Mouse (Mus musculus) heart, adult 2 months (tissue): ENCODE results near the gene Cald1. TPM values are rescaled to one million over a fixed set of nuclear protein-coding genes. Genes with fewer than 3 reads are reported as not detected.

ENCODE experiments used
- DNase-seq, 2 experiments: peaks; one replicate each; pipeline ENCODE4 v3.0.0; 2021
- H3K27ac ChIP-seq: fragments of 200-600 bp; 2 replicates; pipeline ENCODE4 v1.8.1; 2022
- H3K27me3 ChIP-seq: fragments of 200-500 bp; 2 replicates; pipeline ENCODE4 v1.6.1; 2012; ENCODE audit warnings: mild to moderate bottlenecking, low read length, inconsistent platforms, mixed read lengths; ENCODE audit not compliant: control insufficient read depth, insufficient read depth
- H3K36me3 ChIP-seq: fragments of 200-500 bp; 2 replicates; pipeline ENCODE4 v1.6.1; 2012; ENCODE audit warnings: low read length, inconsistent platforms; ENCODE audit not compliant: control insufficient read depth, insufficient read depth
- H3K4me1 ChIP-seq: fragments of 200-500 bp; 2 replicates; pipeline ENCODE4 v1.6.1; 2011; ENCODE audit warnings: low read length; ENCODE audit not compliant: control insufficient read depth, insufficient read depth
- H3K4me3 ChIP-seq: fragments of 200-600 bp; 2 replicates; pipeline ENCODE4 v1.8.1; 2022
- H3K79me2 ChIP-seq: fragments of 200-500 bp; replicated peaks from 2 replicates; pipeline ENCODE4 v1.6.1; 2012; ENCODE audit warnings: mild to moderate bottlenecking, inconsistent platforms, low read length, moderate library complexity, mixed read lengths; ENCODE audit not compliant: control insufficient read depth, insufficient read depth
- H3K9ac ChIP-seq: fragments of 200-500 bp; 2 replicates; pipeline ENCODE4 v1.6.1; 2012; ENCODE audit warnings: low read depth, mild to moderate bottlenecking, control low read depth, inconsistent platforms, low read length, mixed read lengths
- CTCF ChIP-seq: fragments of 200-600 bp; IDR thresholded peaks from 2 replicates; pipeline ENCODE4 v1.8.1; 2022; ENCODE audit warnings: antibody characterized with exemption, mild to moderate bottlenecking, moderate library complexity
- EP300 ChIP-seq: fragments of 200-500 bp; IDR thresholded peaks from 2 replicates; pipeline ENCODE4 v1.6.1; 2011; ENCODE audit warnings: low read depth, low read length, control low read depth; ENCODE audit not compliant: insufficient read depth
- POLR2A ChIP-seq: fragments of 200-500 bp; IDR thresholded peaks from 2 replicates; pipeline ENCODE4 v1.6.1; 2011; ENCODE audit warnings: mild to moderate bottlenecking, low read depth, low read length, control low read depth; ENCODE audit not compliant: insufficient read depth
- WGBS: fragments of 180-500 bp; shearing (Covaris S2); methylation state at CpG from one replicate; pipeline ENCODE4 v1.1.7; 2018; 5-methylcytosine and 5-hydroxymethylcytosine counted together
- intact Hi-C: fragments of 180-260 bp; cut with DNase I; formaldehyde crosslinking; loops from one replicate; pipeline ENCODE4 v1.15.1; 2025
- polyA plus RNA-seq: library from polyadenylated mRNA; depleted of rRNA; stranded (reverse); fragments of >200 nt; gene quantifications from 2 replicates; pipeline ENCODE4 v1.2.3, GENCODE M21; 2012
- total RNA-seq, 2 experiments: library from RNA; stranded (reverse); gene quantifications; 2 replicates each; pipeline ENCODE4 v1.2.3; 2021

Cald1 gene
- total and polyA plus RNA-seq, 3 experiments, result 14.1 to 62.8 (median 47.6) TPM

- Histone ChIP-seq H3K4me3 (no peak overlapping the region), H3K9ac (no peak overlapping the region), H3K27ac (no peak overlapping the region), H3K36me3 (peaks cover 5% of the 10 kb centered on the region; the same call in 1 of the 2 replicates), H3K79me2 (no peaks in the 10 kb centered on the region), H3K4me1 (peaks cover 5% of the 10 kb centered on the region), H3K27me3 (no peaks in the 10 kb centered on the region)
- no peak for DNase-seq
- 91% methylated on average over 1 of the region's 1 CpGs for WGBS
- TF ChIP-seq POLR2A (no peak), EP300 (no peak), CTCF (no peak)
- intact Hi-C loops, result no loop called here
These were observed 4.9 kb upstream of the Cald1 start for GRCm38 (mm10) chr6:34593353-34593752.

- intact Hi-C loops, result loop anchor here (5.0 kb wide), 2 partner anchors 45 to 50 kb away; no protein-coding TSS in a partner anchor
- no peaks in the 10 kb centered on the region for H3K27me3 ChIP-seq
- 43% methylated on average over 3 of the region's 3 CpGs for WGBS
- no peak for DNase-seq
- H3K79me2 ChIP-seq, result peaks cover 3% of the 10 kb centered on the region; the same call in 1 of the 2 replicates
- TF ChIP-seq POLR2A, result no peak
- TF ChIP-seq EP300, result no peak
- TF ChIP-seq CTCF, result no peak
- H3K27ac ChIP-seq, result peak overlapping the region; percentile 77
- H3K4me3 ChIP-seq, result no peak overlapping the region; the same call in 1 of the 2 replicates
- H3K36me3 ChIP-seq, result peaks cover 7% of the 10 kb centered on the region
- peaks cover 13% of the 10 kb centered on the region for H3K4me1 ChIP-seq
- no peak overlapping the region for H3K9ac ChIP-seq
These were observed 984 bp upstream of the Cald1 start for GRCm38 (mm10) chr6:34597316-34597715.

DNA sequence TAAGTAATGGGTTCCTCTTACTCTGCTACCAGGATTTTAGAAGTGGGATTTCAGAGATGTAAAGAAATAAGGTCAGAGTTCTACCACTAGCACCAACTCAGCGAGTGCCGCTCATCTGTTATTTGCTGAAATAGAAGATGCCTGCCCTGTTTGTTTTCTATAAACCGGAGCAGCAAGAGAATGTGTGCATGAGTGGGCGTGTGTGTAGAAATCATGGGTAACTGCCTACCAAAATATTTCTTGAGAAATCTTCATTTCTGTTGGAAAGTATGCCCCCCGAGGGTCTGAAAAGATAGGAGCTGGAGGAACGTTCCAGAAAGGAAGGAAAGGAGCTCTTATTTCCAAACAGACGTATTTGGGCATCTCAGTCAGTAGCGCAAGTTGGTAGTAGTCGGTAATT lies 871 bp downstream of the Cald1 start:
- peak overlapping the region; percentile 77 for H3K27ac ChIP-seq
- TF ChIP-seq EP300 (no peak), CTCF (no peak), POLR2A (no peak)
- peaks cover 16% of the 10 kb centered on the region for H3K4me1 ChIP-seq
- peak overlapping the region; percentile 61 for H3K4me3 ChIP-seq
- H3K36me3 ChIP-seq, result peaks cover 7% of the 10 kb centered on the region
- H3K9ac ChIP-seq, result peak overlapping the region; percentile 58
- H3K27me3 ChIP-seq, result no peaks in the 10 kb centered on the region
- DNase-seq, result no peak
- peaks cover 3% of the 10 kb centered on the region; the same call in 1 of the 2 replicates for H3K79me2 ChIP-seq
- 6% methylated on average over 9 of the region's 9 CpGs for WGBS
- intact Hi-C loops, result loop anchor here (2.0 to 5.0 kb wide), 3 partner anchors 43 to 154 kb away; no protein-coding TSS in a partner anchor

DNA sequence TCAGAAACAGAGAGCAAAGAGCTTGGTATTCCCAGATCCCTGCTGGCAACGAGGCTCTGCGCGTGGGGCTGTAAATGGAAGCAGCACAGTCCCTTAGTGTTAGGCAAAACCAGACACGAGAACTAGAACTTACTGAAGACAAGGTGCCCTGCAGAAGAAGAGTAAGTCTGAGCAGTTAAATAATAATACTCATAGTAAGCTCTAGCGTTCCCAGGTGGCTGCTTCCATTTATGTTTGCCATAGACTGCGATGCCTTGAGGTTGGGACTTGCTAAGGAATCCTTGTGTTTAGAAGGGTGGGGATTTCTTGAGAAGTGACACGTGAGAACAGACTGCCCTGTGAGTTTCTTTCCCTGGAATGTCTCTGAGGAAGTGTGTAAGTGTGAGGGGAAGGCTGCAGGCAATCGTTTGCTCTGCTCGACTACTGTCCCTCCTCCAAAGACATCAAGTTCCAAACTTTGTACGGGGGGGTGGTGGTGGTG lies 1.4 kb downstream of the Cald1 start:
- Histone ChIP-seq H3K9ac (peak overlapping the region; percentile 58), H3K27me3 (no peaks in the 10 kb centered on the region), H3K4me3 (peak overlapping the region; percentile 61), H3K36me3 (peaks cover 7% of the 10 kb centered on the region), H3K27ac (peak overlapping the region; percentile 77), H3K79me2 (peaks cover 3% of the 10 kb centered on the region; the same call in 1 of the 2 replicates), H3K4me1 (peaks cover 16% of the 10 kb centered on the region)
- WGBS, result 11% methylated on average over 10 of the region's 10 CpGs
- intact Hi-C loops, result loop anchor here (2.0 to 5.0 kb wide), 3 partner anchors 43 to 153 kb away; no protein-coding TSS in a partner anchor
- DNase-seq, result no peak
- TF ChIP-seq POLR2A (peak; percentile 45; the same call in 1 of the 2 replicates), EP300 (0 out of 2 replicates have a peak, but pooled peaks have one; percentile 31), CTCF (no peak)

- no peak overlapping the region; the same call in 1 of the 2 replicates for H3K4me3 ChIP-seq
- no peak for DNase-seq
- no peaks in the 10 kb centered on the region for H3K27me3 ChIP-seq
- no peak overlapping the region for H3K27ac ChIP-seq
- 77% methylated on average over 4 of the region's 4 CpGs for WGBS
- no peak overlapping the region; the same call in 1 of the 2 replicates for H3K9ac ChIP-seq
- H3K36me3 ChIP-seq, result peaks cover 11% of the 10 kb centered on the region
- TF ChIP-seq EP300 (no peak), CTCF (no peak), POLR2A (no peak)
- peaks cover 17% of the 10 kb centered on the region for H3K4me1 ChIP-seq
- peaks cover 3% of the 10 kb centered on the region; the same call in 1 of the 2 replicates for H3K79me2 ChIP-seq
- intact Hi-C loops, result no loop called here
These were observed 2.5 kb downstream of the Cald1 start for GRCm38 (mm10) chr6:34600850-34601249.

GRCm38 (mm10) chr6:34602091-34602490 lies 3.8 kb downstream of the Cald1 start:
- Histone ChIP-seq H3K27ac (no peak overlapping the region; the same call in 1 of the 2 replicates), H3K4me1 (peaks cover 16% of the 10 kb centered on the region), H3K36me3 (peaks cover 13% of the 10 kb centered on the region), H3K4me3 (no peak overlapping the region), H3K9ac (no peak overlapping the region), H3K79me2 (peaks cover 3% of the 10 kb centered on the region; the same call in 1 of the 2 replicates), H3K27me3 (no peaks in the 10 kb centered on the region)
- 73% methylated on average over 2 of the region's 2 CpGs for WGBS
- no peak for DNase-seq
- TF ChIP-seq POLR2A (no peak), EP300 (no peak), CTCF (no peak)
- intact Hi-C loops, result no loop called here
